Mouse (Mus musculus) heart, embryonic 12.5 days (tissue): ENCODE data around the gene Krt7. TPM values are rescaled to one million over a fixed set of nuclear protein-coding genes. Genes with fewer than 3 reads are reported as not detected.

Experiments
- ATAC-seq: fragments of 200-750 bp; cut with Nextera tagmentation; 2 replicates; pipeline ENCODE4 v1.8.0; 2017; ENCODE audit warnings: moderate TSS enrichment, moderate library complexity; ENCODE audit not compliant: insufficient number of reproducible peaks, low FRiP score
- H3K27ac ChIP-seq: fragments of 300-500 bp; sonication (generic); 2 replicates; pipeline ENCODE4 v1.5.1; 2016; ENCODE audit warnings: mild to moderate bottlenecking, moderate library complexity; ENCODE audit not compliant: poor library complexity, severe bottlenecking
- H3K27me3 ChIP-seq: fragments of 300-500 bp; sonication (generic); replicated peaks from 2 replicates; pipeline ENCODE4 v1.6.1; 2016; ENCODE audit warnings: mild to moderate bottlenecking, moderate library complexity
- H3K36me3 ChIP-seq: fragments of 300-500 bp; sonication (generic); 2 replicates; pipeline ENCODE4 v1.6.1; 2016; ENCODE audit warnings: mild to moderate bottlenecking, moderate library complexity
- H3K4me1 ChIP-seq: fragments of 300-500 bp; sonication (generic); replicated peaks from 2 replicates; pipeline ENCODE4 v1.6.1; 2016; ENCODE audit warnings: mild to moderate bottlenecking
- H3K4me2 ChIP-seq: fragments of 300-500 bp; sonication (generic); 2 replicates; pipeline ENCODE4 v1.6.1; 2016; ENCODE audit warnings: mild to moderate bottlenecking, moderate library complexity
- H3K4me3 ChIP-seq: fragments of 300-500 bp; sonication (generic); 2 replicates; pipeline ENCODE4 v1.5.1; 2016; ENCODE audit warnings: mild to moderate bottlenecking
- H3K9ac ChIP-seq: fragments of 300-500 bp; sonication (generic); 2 replicates; pipeline ENCODE4 v1.6.1; 2016; ENCODE audit warnings: mild to moderate bottlenecking, moderate library complexity
- H3K9me3 ChIP-seq: fragments of 300-500 bp; sonication (generic); replicated peaks from 2 replicates; pipeline ENCODE4 v1.6.1; 2016; ENCODE audit warnings: mild to moderate bottlenecking, moderate library complexity
- WGBS: fragments of 180-500 bp; shearing (Covaris S2); methylation state at CpG from one replicate; pipeline ENCODE4 v1.1.7; 2016; 5-methylcytosine and 5-hydroxymethylcytosine counted together
- polyA plus RNA-seq: library from polyadenylated mRNA; unstranded; fragments of >200 nt; fragmentation: Nextera tagmentation; extraction: Ambion mirVana; gene quantifications from 2 replicates; pipeline ENCODE4 v1.2.1, GENCODE M21; 2016

The Krt7 gene
- polyA plus RNA-seq, 1 experiment from 2014 or later = 25.1 TPM

- Histone ChIP-seq H3K36me3 (no peaks in the 10 kb centered on the region), H3K9me3 (no peaks in the 10 kb centered on the region), H3K4me3 (no peak overlapping the region), H3K27me3 (peaks cover 39% of the 10 kb centered on the region; the same call in 1 of the 2 replicates), H3K9ac (no peak overlapping the region), H3K4me1 (peaks cover 36% of the 10 kb centered on the region), H3K4me2 (no peak overlapping the region), H3K27ac (no peak overlapping the region)
- ATAC-seq = no peak
- 43% methylated on average over 9 of the region's 9 CpGs for WGBS
Observed at GRCm38 (mm10) chr15:101381758-101382157, 29.1 kb upstream of the Krt7 start.

DNA sequence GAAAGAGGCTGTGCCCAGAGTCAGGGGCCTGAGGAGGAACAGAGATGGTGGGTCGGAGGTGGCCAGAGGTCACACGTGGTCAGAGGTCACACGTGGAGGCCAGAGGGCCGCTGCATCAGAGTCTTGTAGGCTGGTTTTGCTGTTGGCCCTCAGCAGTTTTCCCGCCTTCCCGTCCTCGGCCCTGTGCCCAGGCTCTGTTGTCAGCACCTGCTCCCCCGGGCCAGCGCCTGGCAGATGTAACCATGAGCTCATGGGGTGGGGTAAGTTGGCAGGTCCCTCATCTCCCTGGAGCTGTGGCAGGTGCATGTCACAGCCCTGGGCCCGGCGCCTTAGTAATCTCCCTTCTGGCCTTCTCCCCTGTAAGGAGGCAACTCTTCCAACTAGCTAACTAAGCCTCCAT is 28.0 kb upstream of the Krt7 start:
- H3K9ac ChIP-seq = no peak overlapping the region
- H3K4me2 ChIP-seq = no peak overlapping the region
- H3K27me3 ChIP-seq = peaks cover 39% of the 10 kb centered on the region; the same call in 1 of the 2 replicates
- WGBS = 66% methylated on average over 11 of the region's 11 CpGs
- no peak overlapping the region for H3K27ac ChIP-seq
- H3K4me1 ChIP-seq = peaks cover 40% of the 10 kb centered on the region
- no peaks in the 10 kb centered on the region for H3K36me3 ChIP-seq
- no peak overlapping the region for H3K4me3 ChIP-seq
- H3K9me3 ChIP-seq = no peaks in the 10 kb centered on the region
- ATAC-seq = no peak

DNA sequence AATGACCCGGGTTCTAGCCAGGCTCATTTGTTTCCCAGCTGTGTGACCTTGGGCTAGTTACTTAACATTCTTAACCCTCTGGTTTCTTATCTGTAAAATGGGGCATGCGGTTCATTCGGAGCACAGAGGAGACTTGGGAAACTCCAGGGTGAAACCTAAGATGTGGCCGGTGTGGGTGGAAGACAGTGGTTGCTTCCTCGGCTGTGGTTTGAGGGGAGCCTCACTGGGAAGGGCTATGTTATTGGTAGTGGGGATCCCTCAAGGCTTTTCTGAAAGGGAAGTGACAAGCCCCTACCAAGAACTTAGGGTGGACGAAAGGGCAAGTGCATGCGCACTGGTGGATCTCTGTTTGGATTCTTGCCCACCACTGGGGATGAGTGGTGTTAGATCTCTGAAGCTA is 26.2 kb upstream of the Krt7 start:
- 73% methylated on average over 7 of the region's 7 CpGs for WGBS
- Histone ChIP-seq H3K4me3 (no peak overlapping the region), H3K4me1 (peaks cover 51% of the 10 kb centered on the region), H3K27me3 (peaks cover 31% of the 10 kb centered on the region; the same call in 1 of the 2 replicates), H3K36me3 (no peaks in the 10 kb centered on the region), H3K4me2 (no peak overlapping the region), H3K9me3 (no peaks in the 10 kb centered on the region), H3K9ac (no peak overlapping the region), H3K27ac (no peak overlapping the region)
- ATAC-seq = no peak

- Histone ChIP-seq H3K9me3 (no peaks in the 10 kb centered on the region), H3K4me2 (no peak overlapping the region), H3K4me1 (peaks cover 51% of the 10 kb centered on the region), H3K4me3 (no peak overlapping the region), H3K9ac (no peak overlapping the region), H3K27ac (no peak overlapping the region), H3K27me3 (peaks cover 29% of the 10 kb centered on the region; the same call in 1 of the 2 replicates), H3K36me3 (no peaks in the 10 kb centered on the region)
- WGBS = 72% methylated on average over 6 of the region's 6 CpGs
- no peak for ATAC-seq
Observed at GRCm38 (mm10) chr15:101385064-101385463, 25.8 kb upstream of the Krt7 start.

- Histone ChIP-seq H3K27ac (no peak overlapping the region), H3K27me3 (peaks cover 26% of the 10 kb centered on the region; the same call in 1 of the 2 replicates), H3K36me3 (no peaks in the 10 kb centered on the region), H3K9me3 (no peaks in the 10 kb centered on the region), H3K4me1 (peaks cover 38% of the 10 kb centered on the region), H3K9ac (no peak overlapping the region), H3K4me3 (no peak overlapping the region), H3K4me2 (no peak overlapping the region)
- 53% methylated on average over 3 of the region's 3 CpGs for whole genome bisulfite sequencing
- ATAC-seq = no peak
Observed at GRCm38 (mm10) chr15:101387176-101387575, 23.7 kb upstream of the Krt7 start.

- Histone ChIP-seq H3K36me3 (no peaks in the 10 kb centered on the region), H3K27me3 (peaks cover 22% of the 10 kb centered on the region; the same call in 1 of the 2 replicates), H3K4me1 (peaks cover 38% of the 10 kb centered on the region), H3K4me2 (no peak overlapping the region), H3K27ac (no peak overlapping the region), H3K9ac (no peak overlapping the region), H3K4me3 (no peak overlapping the region), H3K9me3 (no peaks in the 10 kb centered on the region)
- ATAC-seq = no peak
- WGBS = 17% methylated on average over 5 of the region's 5 CpGs
Observed at GRCm38 (mm10) chr15:101388034-101388541, 22.8 kb upstream of the Krt7 start.

- H3K27me3 ChIP-seq = 0 out of 2 replicates have a peak, but pooled peaks cover 13% of the 10 kb centered on the region
- no peak overlapping the region for H3K4me2 ChIP-seq
- H3K4me3 ChIP-seq = no peak overlapping the region
- H3K9ac ChIP-seq = no peak overlapping the region
- no peak overlapping the region for H3K27ac ChIP-seq
- no peaks in the 10 kb centered on the region for H3K36me3 ChIP-seq
- 83% methylated on average over 5 of the region's 5 CpGs for WGBS
- no peaks in the 10 kb centered on the region for H3K9me3 ChIP-seq
- ATAC-seq = no peak
- H3K4me1 ChIP-seq = peaks cover 32% of the 10 kb centered on the region
Observed at GRCm38 (mm10) chr15:101390203-101390602, 20.6 kb upstream of the Krt7 start.

DNA sequence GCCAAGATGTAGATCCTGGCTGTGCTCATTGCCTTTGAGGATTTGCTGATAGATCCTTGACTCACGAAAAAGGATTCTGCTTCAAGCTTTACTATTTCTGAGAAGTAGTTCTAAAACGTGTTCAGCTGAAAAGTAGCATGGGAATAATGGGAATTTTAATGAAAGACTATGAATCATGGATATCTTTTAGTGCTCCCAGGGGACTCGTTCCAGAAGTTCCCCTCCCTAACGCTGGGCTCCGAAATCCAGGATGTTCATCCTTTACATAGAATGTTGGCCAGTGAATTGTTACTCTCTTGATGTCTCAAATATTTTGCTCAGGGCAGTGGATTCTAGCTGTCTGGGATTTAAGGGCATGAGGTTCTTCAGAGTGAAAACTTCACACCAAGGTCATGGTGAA is 18.6 kb upstream of the Krt7 start:
- H3K9me3 ChIP-seq = no peaks in the 10 kb centered on the region
- 0 out of 2 replicates have a peak, but pooled peaks cover 6% of the 10 kb centered on the region for H3K27me3 ChIP-seq
- no peaks in the 10 kb centered on the region for H3K36me3 ChIP-seq
- no peak overlapping the region for H3K4me3 ChIP-seq
- peaks cover 23% of the 10 kb centered on the region for H3K4me1 ChIP-seq
- WGBS = 80% methylated on average over 5 of the region's 5 CpGs
- H3K27ac ChIP-seq = no peak overlapping the region
- no peak overlapping the region for H3K9ac ChIP-seq
- no peak for ATAC-seq
- no peak overlapping the region for H3K4me2 ChIP-seq

GRCm38 (mm10) chr15:101394908-101395307 is 15.9 kb upstream of the Krt7 start:
- Histone ChIP-seq H3K4me1 (0 out of 2 replicates have a peak, but pooled peaks cover 7% of the 10 kb centered on the region), H3K9ac (no peak overlapping the region), H3K9me3 (no peaks in the 10 kb centered on the region), H3K27me3 (0 out of 2 replicates have a peak, but pooled peaks cover 6% of the 10 kb centered on the region), H3K4me3 (no peak overlapping the region), H3K27ac (no peak overlapping the region), H3K4me2 (no peak overlapping the region), H3K36me3 (no peaks in the 10 kb centered on the region)
- 55% methylated on average over 7 of the region's 7 CpGs for WGBS
- no peak for ATAC-seq

DNA sequence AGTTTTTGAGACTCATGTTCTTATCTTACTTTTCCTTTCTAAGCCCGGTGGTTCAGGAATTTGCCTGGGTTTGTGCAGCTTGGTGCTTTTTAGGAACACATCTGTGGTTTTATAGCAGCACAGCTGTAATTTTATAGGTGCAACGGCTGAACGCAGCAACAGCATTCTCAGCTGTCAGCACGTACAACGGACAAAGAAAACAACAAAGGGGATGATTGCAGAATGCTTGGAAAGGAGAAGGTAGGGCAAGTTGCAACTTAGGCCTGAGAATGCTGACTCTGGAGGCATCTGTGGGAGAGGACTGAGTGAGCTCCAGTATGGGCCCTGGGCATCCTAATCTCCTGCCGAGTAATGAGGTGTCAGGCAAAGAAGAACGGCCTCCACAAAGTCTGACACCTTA is 14.4 kb upstream of the Krt7 start:
- Histone ChIP-seq H3K27ac (no peak overlapping the region), H3K4me2 (no peak overlapping the region)
- 26% methylated on average over 7 of the region's 7 CpGs for WGBS

DNA sequence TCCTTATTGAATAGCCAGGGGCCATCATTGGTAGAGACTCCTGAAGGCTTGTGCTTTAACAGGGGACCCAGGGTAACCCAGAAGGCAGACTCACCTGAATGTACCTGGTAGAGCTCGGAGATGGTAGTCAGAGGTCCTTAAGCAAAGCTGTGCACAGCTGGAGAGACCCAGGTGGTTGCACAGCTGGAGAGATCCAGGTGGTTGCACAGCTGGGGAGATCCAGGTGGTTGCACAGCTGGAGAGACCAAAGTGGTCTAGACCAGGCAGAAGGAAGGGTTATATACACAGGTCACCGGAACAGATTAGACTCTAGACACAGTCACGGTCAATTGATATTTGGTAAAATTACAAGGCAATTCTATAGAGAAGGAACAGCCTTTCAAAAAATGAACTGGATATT is 13.9 kb upstream of the Krt7 start:
- Histone ChIP-seq H3K9me3 (no peaks in the 10 kb centered on the region), H3K27ac (no peak overlapping the region), H3K27me3 (0 out of 2 replicates have a peak, but pooled peaks cover 6% of the 10 kb centered on the region), H3K36me3 (no peaks in the 10 kb centered on the region), H3K9ac (no peak overlapping the region), H3K4me3 (no peak overlapping the region), H3K4me2 (no peak overlapping the region), H3K4me1 (0 out of 2 replicates have a peak, but pooled peaks cover 7% of the 10 kb centered on the region)
- no peak for ATAC-seq
- 75% methylated on average over 3 of the region's 3 CpGs for WGBS

More for the DNA sequence above, 14.4 kb upstream of the Krt7 start:
- Histone ChIP-seq H3K9me3 (no peaks in the 10 kb centered on the region), H3K9ac (no peak overlapping the region), H3K36me3 (no peaks in the 10 kb centered on the region), H3K27me3 (0 out of 2 replicates have a peak, but pooled peaks cover 6% of the 10 kb centered on the region), H3K4me1 (0 out of 2 replicates have a peak, but pooled peaks cover 7% of the 10 kb centered on the region), H3K4me3 (no peak overlapping the region)
- ATAC-seq = no peak

DNA sequence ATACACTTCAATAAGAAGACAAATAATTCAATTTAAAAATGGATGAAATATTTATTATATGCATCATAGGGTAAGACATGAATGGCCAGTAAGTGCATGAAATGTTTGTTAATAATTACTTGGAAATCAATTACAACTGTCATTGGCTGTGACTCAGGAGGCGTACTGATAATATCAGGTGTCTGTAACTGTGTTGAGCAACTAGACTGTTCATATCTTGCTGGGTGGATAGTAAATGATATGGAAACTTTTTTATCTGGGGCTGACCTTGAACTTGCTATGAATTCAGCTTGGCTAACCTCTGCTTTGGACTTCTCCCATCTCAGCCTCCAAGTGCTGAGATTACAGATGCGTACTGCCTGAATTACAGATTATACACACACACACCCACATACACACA is 13.2 kb upstream of the Krt7 start:
- no peak for ATAC-seq
- H3K36me3 ChIP-seq = no peaks in the 10 kb centered on the region
- H3K9me3 ChIP-seq = no peaks in the 10 kb centered on the region
- H3K4me2 ChIP-seq = no peak overlapping the region
- 65% methylated on average over 2 of the region's 2 CpGs for WGBS
- H3K27me3 ChIP-seq = 0 out of 2 replicates have a peak, but pooled peaks cover 6% of the 10 kb centered on the region
- peaks cover 14% of the 10 kb centered on the region; the same call in 1 of the 2 replicates for H3K4me1 ChIP-seq
- H3K9ac ChIP-seq = no peak overlapping the region
- no peak overlapping the region for H3K4me3 ChIP-seq
- H3K27ac ChIP-seq = no peak overlapping the region
